Mouse (Mus musculus): ENCODE measurements at regions not wholly inside any gene's neighbourhood (a gene's known extent, or its start where the extent isn't known, plus 50 kb on each side); places are given as distances from the start of the nearest gene placed in this dataset.

DNA sequence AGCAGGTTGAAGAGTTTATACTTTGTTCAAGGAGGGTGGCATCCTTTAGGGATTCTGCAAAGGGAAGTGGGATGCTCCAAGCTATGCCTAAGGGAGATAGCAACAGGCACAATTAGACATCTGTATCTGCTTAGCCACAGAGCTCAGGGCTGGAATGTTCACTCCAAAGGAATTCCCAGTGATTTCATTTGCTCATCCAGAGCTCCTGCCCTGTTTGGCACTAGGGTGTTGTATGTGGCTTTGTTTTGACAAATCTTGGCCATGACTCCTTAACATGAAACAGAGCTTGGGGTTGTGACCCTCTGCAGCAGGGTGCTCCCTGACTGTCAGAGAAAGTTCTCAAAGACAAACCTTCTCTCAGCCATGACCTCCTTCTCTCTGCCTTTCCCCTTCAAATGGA lies 194.8 kb upstream of the 1810046K07Rik start:
- DNase-seq: no peak

DNA sequence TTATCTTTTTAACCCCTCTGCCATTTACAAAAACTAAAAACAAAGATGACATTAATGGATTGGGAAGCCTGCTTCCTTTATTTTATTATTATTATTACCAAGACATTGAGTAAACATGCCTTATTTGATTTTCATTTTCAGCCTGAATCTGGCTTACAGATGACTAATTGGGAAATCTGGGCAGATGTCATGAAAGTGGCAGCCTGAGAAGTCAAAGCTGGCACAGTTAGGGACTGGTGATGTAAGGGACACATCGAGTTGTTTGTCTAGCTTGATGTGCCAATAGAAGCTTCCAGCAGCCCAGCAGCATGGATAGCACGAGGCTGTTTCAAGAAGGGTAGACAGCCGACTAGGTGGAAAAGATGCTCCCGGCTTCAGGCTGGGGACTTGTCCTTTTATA lies 197.2 kb upstream of the 1810046K07Rik start:
- DNase-seq: no peak

DNA sequence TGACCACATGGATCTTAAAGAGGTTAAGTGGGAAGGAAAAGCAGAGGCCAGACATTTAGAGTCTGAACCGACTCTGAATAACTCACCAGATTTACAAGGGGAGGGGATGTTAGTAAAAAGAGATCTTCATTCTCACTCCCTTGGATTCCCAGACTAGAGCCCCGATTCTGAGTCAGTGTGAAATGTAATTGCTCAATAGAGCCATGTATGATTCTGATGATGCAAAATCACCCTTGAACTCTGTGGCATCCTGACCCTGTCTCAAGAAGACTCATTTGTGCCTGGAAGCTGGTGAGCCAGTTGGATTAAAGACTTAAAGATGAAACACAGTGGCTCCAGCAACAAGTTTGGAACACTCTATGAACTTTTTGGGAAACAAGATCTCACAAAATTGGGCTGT lies 210.2 kb upstream of the 1810046K07Rik start:
- no peak for DNase-seq

DNA sequence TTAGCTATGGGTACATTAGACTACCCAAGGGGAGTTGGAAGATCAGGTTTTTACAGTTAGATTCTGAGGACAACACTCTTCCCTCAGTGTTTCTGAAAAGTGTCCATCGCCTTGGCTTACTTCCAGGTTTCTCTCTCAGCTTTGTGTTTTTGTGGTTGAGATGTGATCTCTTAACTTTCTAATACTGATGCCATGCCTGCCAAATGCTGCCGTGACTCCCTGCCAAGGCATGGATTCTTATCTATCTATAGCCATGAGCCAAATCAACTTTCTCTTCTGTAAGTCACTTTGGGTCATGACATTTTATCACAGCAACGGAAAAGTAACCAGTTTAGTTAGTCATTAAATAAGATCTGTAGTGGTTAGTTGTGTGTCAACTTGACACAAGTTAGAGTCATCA lies 213.2 kb upstream of the 1810046K07Rik start:
- DNase-seq: no peak

DNA sequence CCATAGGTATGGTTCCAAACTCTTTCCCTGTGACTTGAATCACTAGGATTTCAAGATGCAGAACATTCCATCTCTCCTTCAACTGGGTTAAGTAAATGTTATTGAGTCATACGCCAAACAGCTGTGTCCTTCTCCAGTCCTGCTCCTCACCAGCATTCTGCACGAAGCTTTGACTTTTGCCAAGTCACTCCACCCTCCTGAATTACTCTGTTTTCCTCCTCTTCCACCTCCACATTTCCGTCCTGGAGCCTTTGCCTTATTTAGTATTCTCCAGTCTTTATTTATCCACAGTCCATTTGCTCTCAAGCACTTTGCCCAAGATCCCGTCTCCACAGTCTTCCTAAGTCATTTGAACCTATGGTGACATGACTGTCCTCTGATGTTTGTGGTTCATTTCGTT lies 193.1 kb upstream of the Arhgap20 start:
- no peak for DNase-seq

DNA sequence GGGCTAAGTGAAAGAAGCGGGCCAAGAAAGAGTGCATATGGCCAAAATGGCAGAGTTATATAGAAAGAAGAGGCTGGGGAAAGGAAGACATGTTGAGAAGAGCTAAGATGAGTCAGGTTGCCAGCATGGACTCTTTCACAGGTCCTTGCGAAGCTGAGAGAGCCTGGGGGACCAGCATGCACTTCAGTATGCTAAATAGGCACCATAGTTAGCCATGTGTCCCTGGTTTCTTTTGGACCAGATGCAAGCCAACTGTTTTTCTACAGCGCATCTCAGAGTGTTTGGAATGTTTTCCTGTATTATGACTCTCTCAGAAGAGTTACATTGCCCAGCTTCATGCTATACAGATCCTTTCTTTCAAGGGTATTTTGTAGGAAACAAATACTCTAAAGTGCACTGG lies 183.5 kb upstream of the Arhgap20 start:
- no peak for DNase-seq

DNA sequence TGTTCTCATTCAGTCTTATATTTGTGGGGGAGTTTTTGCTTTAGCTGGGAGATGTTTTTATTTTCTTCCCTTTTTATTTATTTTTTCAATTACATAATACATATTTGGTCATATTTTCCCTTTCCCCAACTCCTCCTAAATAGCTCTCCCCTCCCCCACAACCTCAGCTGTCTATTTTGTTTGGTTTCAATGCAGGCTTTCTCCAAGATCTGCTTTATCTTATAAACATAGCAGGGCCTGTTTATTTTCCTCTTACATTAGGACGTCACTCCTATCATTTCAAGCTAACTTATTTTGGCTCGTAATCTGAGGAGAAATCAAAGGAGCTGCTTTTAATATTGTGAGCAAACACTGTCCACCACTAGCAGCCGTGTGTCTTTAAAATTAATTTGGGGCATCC lies 171.4 kb upstream of the Arhgap20 start:
- DNase-seq: no peak

DNA sequence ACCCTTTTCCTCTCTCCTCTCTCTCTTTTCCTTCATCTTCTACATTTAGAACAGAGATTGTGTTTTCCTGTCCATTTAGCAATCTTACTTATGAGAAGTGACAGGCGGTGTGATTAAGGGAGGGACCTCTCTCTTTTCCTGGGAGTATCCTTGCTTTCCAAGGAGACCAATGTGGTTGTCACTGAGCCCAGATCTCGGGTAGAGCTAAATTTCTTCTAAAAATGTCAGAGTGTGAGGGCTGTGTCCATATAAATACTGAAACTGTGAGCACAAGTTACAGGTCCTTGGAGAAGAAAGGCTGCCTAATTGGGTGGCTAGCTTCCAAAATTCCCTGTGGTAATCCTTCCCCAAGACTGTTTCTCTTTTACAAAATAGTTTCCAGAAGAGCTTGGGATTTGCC lies 166.4 kb upstream of the Arhgap20 start:
- DNase-seq: no peak

DNA sequence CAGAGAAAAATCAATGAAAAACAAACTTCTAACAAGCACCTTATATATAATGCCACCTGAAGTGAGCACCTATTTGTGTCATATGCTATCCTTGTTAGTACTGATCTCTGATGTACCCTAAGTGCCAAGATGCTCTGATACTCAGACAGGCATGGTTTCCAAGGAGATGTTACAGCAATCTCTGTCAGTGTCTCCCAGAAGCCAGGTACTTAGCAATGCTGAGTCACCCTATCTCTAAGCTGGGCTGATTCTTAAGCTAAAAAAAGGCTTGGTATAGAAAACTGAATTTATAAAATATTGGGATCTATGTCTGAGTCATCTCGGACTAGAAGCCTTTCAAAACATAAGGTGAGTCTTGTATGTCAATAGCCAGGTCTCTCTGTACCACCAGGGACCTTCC lies 157.0 kb upstream of the Arhgap20 start:
- no peak for DNase-seq

DNA sequence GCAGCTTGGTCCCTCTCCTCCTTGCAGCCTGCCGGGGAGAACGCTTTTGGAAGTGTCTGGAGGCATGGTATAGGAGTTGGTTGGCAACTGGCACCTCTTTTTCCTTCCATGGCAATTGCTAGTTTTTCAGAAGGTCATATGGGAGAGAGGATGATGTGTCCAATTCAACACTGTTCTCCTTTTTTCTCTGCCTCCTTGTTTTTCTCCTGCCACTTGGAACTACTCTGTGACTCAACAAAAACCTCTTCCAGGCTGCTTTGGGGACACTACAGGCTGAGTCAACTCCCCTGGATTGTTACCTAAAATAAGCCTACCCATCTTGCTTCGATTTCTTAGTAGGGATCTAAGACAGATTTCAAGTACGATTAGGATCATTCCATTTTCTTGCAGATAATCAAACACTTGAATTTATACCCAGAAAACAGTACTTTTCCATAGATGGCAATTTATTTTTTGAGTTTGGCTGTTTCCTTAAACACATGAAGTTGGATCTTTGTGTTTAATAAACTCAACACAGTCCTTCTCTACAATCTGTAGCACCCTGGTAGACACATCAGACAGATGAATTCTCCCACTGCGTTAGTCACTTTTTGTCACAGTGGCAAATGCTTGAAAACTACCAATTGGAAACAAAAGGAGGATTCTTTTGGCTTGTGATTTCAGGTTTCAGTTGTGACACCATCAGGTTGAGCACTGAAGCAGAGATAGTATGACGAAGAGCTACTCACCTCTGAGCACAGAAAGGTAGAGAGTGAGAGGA lies 156.3 kb upstream of the Arhgap20 start:
- DNase-seq: no peak

DNA sequence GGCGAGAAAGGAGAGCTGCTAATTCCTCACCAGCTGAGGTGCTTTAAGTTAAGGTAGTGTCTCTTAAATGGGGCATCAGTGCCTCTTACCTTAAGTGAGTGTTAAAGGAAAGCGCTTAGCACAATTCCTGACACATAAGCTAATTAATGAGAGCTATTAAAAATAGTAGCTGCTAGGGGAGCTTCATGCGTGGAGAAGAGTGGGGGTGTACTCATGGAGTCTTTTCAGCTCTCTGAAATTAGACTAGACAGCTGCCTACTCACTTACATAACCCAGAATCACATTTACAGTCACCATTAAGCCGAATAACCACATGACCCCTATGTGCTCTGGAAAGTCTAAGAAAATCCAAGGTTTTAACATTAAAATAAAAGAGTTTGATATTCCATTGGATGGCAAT lies 139.0 kb upstream of the Arhgap20 start:
- no peak for DNase-seq

DNA sequence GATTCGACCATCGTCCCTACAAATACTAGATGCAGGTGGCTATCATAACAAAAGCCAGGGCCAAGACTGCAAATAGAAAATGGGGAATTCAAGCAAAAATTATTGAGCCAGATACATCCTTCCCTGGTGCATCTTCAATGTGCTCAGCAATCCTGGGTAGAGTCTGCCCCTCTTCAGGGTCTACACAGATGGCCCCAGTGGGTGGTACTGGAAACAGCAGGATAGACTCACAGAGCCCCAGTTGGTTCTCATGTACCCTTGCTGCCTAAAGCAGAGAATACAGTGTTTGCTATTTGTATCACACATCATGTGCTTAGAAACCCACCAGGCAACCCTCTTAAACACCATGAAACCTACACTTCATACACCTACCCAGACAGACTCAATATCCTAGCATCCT lies 129.0 kb upstream of the Arhgap20 start:
- DNase-seq: no peak

DNA sequence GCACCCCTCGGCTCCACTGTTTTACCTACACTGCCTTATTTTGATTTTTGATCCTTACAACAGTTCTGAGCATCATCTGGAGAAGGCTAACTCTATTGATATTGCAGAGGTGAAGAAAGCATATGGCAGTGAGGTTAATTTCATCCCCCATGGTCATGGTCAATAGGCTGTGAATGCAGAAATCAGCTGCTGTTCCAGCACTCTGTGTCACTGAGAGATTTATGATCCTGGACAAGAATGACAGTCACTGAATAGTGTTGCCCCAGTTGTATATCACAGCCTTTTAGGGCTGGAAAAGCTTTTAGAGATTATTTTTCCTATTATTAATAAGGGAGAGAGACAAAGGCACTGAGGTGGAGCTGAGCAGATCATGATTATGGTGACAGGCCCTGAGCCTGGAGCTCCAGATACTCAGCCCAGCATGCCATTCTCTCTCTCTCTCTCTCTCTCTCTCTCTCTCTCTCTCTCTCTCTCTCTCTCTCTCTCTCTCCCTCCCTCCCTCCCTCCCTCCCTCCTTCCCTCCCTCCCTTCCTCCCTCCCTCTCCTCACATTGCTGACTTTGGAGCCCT lies 128.5 kb upstream of the Arhgap20 start:
- DNase-seq: no peak

DNA sequence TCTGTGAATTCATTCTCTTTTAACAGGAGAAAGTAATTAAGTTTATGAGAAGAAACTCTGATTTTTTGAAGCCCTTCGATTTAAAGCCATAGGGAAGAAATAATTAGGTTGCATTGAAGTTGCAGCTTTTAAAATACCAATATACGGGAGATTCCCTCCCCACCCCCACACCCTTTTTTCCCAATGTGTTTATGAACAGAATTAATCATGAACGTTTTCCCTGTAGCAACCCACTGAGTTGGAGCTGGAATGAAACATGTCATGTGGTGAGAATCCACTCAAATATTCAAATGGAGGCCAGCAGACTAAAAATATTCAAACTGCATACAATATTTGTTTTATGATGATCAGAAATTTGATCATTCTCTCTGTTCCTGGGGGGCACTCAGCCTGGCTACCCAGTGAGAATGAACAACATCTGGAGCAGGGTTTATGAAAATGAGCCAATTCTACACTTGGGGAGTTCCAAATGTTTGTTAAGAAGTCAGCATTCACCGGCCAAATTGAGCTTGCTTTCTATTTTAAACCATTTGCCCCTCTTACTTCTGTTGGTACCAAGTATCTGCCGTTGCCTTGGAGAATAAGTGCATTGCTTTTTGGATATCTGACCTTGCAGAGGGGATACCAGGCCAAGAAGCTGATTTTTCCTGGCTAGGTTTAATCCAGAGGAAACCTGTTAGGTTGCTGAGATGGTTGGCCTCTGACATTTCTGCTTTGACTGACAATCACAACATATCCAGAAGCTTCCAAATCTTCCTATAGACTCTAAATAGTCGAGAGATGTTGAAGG lies 127.8 kb upstream of the Arhgap20 start:
- no peak for DNase-seq

DNA sequence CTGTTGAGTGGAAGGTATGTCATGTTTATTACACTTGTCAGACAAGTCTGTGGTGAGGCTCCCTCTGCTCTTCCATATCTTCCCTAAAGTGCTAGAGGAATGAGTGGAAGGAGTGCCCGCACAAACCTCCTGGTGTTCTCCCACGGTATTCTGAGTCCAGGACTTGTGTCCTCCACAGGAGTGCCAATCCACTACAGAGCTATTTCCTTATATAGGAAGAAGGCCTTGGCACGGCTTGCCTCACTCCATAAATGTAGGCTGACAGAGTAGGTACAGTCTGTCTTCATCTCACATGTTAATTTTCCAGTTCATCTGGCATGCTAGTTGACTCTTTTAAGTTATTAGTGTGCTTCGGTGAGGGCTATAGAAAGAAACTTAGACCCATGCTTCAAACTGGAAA lies 123.4 kb upstream of the Arhgap20 start:
- DNase-seq: no peak

DNA sequence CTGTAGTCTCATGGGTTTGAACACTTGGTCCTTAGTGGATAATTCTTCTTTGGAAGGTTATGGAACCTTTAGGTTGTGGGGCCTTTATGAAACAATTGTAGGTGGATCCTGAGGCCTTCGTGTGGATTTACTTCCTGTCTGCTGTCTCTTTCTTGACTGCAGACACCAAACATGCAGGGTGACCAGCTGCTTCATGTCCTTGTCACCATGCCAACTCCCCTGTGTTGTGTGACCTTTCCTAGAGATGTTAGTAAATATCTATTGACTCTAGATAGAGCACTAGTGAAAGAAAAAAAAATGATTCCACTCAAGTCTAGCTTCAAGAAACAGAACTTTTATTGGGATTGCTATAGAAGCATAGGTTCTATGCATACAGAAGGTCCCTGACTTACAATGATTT lies 119.7 kb upstream of the Arhgap20 start:
- peak in 1 of 2 experiments; percentile 12 for DNase-seq

DNA sequence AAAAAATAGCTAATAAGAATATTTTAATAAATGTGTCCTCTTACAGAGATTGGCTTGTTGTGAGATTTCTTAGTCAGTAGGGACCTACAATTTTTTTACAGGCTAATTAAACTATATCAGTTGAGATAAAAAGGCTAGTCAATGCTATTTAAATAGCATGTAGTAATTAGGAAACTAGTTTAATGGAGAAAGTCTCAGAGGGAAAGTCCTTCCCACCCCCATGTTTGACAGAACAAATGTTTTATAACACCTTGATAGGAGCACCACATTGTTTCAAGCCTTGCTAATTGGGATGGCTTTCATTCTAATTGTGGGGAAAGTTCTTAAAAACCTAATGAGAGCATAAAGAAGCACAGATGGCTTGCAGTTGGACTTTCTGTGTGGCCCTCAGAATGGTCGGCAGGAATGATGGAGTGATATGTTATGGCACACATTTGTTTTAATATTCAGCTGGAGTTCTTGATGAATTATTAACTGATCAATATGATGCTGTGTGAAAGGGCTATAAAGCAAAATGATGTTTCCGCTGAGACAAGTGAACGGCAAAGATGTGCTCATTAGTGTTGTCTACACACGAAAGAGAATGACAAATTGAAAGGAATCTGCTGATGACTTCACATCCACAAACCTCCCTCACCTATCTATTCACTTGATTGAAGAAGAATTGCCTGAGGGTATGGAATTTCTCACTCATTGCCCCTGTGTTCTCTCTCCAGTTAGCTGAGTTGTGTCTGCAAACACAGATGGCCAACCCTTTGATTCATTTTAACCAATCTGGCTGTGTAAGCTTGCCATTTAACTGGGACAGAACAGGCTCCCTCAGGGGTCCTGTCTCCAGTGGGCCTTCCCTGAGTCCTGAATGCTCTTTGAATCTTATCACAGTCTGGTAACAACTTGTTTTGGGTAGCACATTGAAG lies 111.5 kb upstream of the Arhgap20 start:
- DNase-seq: no peak

DNA sequence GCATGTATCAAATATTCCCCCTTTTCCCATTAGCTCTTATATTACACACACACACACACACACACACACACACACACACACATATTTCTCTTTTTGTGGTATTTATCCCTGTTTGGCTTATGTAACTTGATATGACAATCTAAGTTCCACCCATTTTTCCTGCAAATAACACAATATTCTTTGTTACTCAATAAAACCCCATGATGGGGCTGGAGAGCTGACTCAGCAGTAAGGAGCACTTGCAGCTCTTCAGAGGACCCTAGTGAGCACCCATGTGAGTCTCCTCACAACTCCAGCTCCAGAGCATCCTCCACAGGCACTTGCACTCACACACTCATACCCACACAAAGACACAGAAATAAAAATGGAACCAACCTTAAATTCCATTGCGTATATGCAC lies 110.5 kb upstream of the Arhgap20 start:
- DNase-seq: no peak

DNA sequence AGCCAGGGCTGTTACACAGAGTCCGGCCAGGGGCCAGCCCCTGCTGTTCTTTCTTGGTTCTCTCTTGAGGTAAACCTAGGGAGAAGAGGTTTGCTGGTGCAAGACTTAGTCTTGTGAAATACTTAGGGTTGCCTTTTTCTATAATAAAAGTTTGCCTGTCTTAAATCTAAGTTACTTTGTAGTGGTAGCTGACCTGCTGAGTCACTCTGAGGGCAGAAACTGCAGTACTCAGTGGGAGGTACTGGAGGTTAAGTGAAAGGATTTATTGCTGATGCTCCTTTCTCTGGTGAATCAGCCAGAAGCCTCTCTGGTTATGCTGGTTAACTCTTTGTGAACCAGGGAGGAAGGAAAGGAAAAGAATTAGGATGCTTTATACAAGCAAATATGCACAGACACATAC lies 107.3 kb upstream of the Arhgap20 start:
- DNase-seq: no peak

DNA sequence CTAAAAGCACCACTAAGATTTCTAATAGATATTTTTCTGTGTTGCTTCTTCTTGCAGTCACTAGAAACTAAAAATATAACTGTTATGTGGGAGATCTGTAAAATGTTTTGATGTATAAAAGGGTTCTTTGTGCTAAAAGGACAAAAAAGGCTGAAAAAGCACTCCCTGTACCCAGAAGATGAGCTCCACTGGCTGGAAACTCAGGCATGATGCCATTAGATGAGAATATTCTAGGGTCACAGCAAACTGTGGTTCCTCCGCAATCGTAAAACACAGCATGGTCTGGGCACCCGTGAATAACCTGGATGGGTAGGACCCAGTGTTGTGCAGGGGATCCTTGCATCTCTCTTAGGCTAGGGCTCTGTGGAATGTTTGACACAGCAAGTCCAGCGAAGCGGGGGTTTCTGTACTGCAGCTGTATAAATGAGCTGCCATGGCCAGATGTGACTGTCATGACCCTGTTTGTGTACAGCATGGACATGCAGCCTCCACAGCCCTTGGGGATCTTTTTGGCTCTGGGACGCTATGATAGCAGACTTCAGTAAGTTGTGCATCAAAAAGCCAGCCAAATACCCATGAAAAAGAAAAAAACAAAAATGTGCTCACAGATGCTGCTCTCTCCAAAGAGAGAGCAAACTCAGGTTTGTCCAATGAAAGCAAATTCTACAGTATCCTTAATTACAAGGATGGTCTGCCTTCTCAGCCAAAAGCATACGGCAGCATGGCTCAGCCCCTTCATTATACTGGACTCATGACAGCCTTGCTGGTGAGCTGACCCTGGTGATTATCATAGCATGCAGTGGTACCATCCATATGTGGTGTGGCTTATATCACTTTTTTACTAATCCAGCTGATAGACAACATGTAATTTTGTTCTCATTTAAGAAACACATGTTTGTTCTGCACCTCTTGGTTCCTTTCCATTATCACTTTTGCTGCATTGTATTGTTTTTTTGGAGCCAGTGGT lies 103.9 kb upstream of the Arhgap20 start:
- DNase-seq: no peak

DNA sequence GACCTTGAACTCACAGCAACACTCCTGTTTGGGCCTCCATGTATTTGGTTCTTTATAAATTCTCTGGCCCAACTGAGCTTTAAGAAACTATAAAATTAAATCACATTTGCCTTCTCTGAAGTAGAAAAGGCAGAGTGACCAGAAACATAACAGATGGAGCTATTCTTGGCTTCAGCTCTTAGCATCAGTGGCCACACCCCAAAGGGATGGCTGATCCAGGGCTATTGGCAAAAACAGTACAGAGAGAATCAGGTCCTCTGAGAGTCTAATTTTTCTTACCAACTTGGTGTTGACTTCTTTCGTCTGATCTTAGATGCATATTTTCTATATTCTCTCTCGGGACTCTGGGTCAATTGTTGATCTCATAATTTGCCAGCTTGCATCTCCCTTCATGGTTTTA lies 103.2 kb upstream of the Arhgap20 start:
- DNase-seq: no peak

DNA sequence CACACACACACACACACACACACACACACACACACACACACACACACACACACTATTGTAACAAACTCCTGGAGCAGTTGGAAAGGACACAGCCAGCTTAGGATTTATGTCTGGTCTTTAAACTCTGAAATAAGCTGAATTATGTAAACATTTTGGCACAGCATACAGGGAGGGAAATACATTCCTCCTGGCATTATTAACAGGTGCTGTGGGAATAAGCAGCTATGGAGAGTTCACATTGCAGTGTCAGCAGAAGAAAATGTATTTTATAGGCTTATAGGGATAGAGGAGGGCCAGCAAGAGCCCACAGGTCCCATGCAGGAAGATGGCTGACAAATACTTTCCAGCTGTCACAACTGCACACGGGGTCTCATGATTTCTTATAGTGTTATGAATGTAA lies 100.8 kb upstream of the Arhgap20 start:
- no peak for DNase-seq
